Mouse (Mus musculus): Measurements from ENCODE around the gene Slc38a1.
A peak's percentile ranks its signal among the peaks of the same experiment; 100 is the strongest.

Slc38a1 gene

GRCm38 (mm10) chr15:96562521-96562920 is 80.2 kb downstream of the Slc38a1 start:
- no peak for DNase-seq (ENCODE audit: low read depth, low spot score)

DNA sequence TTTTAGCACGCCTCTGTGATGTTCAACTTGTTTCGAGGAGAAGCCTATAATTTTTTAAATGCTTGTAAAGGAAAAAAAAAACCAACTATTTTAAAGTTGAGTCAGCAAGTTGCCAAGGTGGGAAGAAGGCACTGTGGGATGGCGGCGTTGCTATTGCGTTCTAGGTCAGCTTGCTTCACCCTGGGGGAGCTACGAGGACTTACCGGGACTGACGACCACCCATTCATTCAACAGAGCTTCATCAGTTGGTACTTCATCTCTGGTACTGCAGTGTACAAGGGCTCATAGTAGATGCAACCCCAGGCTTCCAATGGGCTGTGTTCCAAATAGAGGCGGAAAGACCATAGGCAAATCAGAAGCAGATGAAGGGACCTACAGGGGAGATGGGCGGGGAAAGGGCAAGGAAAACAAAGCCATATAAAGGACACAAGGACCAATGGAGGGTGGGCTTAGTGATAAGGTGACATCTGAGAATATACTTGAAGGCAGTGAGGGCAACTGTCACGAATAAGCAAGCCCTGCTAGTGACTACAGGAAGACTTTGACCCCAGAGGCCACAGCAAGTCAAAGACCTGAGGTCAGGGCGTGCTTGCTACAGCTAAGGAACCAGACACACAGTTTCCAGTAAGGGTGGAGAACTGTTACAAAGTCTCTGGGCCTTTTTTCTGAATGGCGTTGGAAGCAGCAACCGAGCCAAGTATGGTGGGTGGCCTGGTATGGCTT is 82.0 kb downstream of the Slc38a1 start:
- DNase-seq (ENCODE audit: low read depth, low spot score) = no peak

DNA sequence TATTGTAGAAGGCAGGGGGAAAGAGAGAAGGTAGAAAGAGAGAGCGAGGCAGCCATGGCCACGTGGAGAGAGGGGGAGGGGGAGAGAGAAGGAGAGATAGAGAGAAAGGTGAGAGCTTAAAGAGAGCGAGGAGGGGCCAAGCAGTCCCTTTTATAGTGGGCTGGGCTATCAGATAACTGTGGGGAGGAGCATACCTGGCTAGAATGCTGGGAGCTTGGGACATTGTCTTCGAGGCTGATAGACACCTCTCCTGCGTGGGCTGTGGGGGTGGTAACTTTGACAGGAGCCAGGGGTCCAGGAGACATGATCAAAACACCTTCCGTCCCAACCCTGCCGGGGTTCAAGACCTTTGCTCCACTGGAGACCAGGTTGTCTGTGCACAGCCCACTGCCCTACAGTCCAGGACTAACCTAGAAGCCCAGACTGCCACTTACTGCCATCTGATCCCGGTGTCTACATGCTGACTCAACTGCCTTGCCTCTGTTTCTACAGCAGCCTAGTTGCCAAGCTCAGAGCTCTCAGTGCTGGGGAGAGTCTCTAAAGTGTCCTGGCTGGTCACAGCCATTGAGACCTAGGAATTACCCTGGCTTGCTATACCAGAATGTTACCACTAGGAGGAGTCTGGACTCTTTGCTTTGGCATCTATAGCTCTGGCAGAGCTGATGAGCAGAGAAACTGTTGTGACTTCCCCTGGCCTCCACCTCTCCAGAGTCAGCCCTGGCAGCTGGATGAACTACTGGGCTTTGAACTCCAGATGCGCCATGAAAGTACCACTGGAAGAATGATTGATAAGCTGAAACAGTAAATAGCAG is 90.9 kb downstream of the Slc38a1 start:
- peak; percentile 86 for DNase-seq (ENCODE audit: low read depth, low spot score)

DNA sequence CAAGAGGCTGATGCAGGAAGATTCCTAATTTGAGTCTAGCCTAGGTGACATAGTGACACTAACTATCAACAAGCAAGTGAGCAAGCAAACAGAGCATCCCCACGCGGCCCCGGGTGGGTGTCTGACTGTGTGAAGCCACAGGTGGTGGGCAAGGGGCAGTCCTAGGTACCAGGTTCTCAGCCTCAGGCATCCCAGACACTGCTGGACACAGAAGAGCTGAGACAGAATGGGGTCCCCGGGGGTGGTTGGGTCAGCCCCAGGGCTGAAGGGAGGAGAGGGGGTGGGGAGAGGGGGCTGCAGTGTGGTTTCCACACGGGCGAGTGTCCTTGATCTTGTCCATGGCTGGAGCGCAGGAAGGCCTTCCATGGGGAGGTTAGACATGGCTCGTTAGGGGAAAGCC is 91.6 kb downstream of the Slc38a1 start:
- DNase-seq (ENCODE audit: low read depth, low spot score) = no peak

- peak; percentile 60 for DNase-seq (ENCODE audit: low read depth, low spot score)
Measured at GRCm38 (mm10) chr15:96548363-96548762, 94.3 kb downstream of the Slc38a1 start.

- DNase-seq (ENCODE audit: low read depth, low spot score) = peak; percentile 45
Measured at GRCm38 (mm10) chr15:96547256-96548195, 95.2 kb downstream of the Slc38a1 start.

DNA sequence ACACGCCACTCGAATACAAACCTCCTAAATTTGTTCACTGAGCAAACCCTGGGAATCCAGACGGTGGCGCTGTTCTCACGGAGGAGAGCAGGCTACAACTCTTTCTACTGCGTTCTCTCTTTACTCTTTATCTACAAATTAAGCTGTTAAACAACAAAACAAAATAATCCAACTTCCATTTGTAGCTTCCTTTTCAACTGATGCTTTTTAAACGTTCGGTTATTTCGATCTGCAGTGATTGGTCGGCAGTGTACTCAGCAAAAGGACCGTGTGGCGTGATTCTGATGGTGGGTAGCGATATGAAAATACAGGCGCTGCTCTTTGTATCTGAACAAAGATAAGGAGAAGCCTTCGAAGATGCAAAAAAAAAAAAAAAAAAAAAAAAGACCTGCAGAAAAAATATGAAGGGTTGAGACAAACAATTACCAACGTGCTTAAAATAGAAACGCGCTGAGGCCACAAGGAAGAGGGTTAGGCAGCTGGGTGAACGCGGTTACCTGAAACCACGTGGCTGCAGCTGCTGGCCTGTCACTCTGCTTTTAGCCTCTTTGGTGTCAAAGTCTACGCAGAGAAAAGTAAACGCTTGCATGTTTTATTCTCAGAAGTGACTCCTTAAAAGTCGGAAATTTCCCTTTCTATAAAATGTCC is 99.4 kb downstream of the Slc38a1 start:
- peak; percentile 83 for DNase-seq (ENCODE audit: low read depth, low spot score)

DNA sequence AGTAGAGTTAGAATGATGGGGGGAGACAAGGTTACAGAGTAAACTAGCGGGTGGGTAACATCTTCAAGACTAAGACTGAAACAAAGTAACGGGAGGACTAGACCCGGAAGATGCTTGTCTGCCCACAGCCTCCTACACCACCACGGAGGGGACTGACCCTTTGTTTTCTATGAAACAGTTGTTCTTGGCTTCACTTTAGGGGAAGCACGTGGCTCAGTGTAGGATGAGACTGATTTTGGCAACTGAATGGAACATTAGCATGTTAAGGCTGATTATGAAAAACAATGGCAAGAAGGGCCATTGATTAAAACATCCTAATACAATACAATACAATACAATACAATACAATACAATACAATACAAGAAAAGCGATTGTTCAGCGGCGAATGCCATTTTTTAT is 100.6 kb downstream of the Slc38a1 start:
- DNase-seq (ENCODE audit: low read depth, low spot score) = peak; percentile 88

DNA sequence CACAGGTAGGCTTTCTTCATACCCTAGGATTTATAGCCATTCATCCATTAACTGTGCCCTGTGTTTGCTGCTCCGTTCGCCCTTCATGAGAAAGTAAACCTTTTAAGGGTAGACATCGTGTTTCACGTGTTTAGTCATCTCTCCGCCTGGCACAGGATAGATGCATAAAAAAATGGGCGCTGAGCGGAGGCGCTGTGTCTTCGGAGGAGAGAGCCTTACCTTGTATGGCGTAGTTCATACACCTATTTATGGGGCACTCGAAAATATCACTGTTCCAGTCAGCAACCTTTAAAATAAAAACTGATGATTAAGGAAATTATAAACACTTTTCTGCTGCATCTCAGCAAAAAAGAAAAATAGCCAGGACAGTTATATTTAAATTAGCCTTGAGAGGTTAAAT is 105.4 kb downstream of the Slc38a1 start:
- DNase-seq (ENCODE audit: low read depth, low spot score) = no peak

DNA sequence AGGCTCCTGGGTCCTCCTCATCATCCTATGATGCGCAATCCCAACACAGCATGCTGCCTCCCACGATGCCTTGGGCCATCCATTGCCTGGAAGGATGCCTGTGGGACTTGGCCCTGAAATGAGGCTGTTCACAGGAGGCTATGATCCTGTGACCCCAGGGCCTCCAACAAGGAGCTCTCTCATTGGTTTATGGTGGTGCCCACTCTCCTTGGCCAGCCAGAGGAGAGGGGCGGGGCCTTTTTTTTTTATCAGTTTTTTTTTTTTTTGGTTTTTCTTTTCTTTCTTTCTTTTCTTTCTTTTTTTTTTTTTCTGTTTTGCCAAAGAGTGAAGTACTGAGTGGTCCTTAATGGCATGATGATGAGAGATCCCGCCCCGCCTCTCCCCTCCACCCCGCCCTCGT is 106.3 kb downstream of the Slc38a1 start:
- no peak for DNase-seq (ENCODE audit: low read depth, low spot score)

GRCm38 (mm10) chr15:96527686-96528085 is 115.0 kb downstream of the Slc38a1 start:
- DNase-seq (ENCODE audit: low read depth, low spot score) = peak; percentile 86

DNA sequence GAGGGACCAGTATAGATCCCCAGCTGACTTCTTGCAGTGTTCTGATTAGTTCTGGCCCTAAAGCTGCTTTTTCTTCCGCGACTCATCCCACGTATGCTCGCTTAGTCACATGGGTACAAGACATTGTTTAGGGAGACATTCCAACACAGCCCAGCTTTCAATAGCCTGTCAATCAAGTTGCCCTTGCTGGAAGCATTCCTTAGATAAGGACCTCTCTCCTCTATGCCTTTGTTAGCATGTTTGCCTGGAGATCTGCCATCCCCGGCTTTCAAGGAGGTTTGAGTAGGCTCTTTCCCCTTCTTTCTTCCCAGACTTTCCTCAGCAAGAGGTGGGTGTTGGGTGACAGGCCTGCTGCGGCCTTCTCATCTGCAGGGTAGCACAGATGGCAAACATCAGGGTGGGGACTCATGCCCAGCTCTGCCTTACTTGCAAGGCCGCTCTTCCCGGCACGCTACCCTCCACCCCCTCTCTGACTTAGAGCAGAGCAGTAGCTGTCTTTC is 118.4 kb downstream of the Slc38a1 start:
- peak; percentile 68 for DNase-seq (ENCODE audit: low read depth, low spot score)
